Mouse (Mus musculus): Measurements from ENCODE around the gene Slc5a11. TPM values are rescaled to one million over a fixed set of nuclear protein-coding genes. Genes with fewer than 3 reads are reported as not detected.

Gene Slc5a11
- polyA plus RNA-seq, 1 experiment, result 27.9 TPM

DNA sequence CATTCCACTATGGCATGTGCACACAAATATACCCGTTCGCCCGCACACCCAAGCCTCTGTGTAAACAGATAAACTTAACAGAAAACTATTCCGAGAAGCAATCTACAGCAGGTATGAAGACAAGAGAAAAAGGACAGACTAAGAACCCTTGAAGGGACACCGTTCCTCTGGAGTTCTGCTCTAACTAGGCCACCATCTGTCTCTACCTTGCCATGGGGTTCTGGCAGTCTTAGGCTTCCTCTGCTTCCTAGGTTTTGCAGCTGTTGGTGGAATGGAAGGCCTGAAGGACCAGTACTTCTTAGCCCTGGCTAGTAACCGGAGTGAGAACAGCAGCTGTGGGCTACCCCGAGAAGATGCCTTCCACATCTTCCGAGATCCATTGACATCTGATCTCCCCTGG, 43.5 kb downstream of the Slc5a11 start:
- DNase-seq (ENCODE audit: low read depth, low spot score), result no peak
- 62% methylated on average over 8 of the region's 8 CpGs for WGBS

GRCm38 (mm10) chr7:123273056-123273455, 58.5 kb downstream of the Slc5a11 start:
- no peak for DNase-seq (ENCODE audit: low read depth, low spot score)
- WGBS, result 51% methylated on average over 11 of the region's 11 CpGs

DNA sequence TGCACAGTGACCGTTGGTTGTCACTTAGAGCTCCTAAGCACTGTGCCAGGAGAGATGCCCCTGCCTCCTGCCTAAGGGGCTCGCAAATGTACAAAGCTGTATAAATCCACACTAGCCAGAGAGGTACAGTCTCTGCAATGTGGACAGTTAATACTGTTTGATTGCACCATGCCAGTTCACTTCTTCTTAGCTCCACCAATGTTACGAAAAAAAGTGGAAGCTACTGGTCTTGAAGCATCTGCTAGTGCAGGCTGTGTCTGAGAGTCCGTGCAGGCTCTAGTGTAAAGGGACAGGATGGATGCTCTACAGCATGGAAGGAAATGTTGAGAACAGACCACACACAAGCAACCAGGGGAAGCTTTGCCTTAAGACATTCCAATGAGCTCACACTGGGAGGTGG, 62.0 kb downstream of the Slc5a11 start:
- DNase-seq (ENCODE audit: low read depth, low spot score), result no peak
- 84% methylated on average over 4 of the region's 4 CpGs for WGBS

- 79% methylated on average over 4 of the region's 4 CpGs for WGBS
- DNase-seq (ENCODE audit: low read depth, low spot score), result no peak
These were observed 65.2 kb downstream of the Slc5a11 start for GRCm38 (mm10) chr7:123279797-123280196.

- 79% methylated on average over 4 of the region's 4 CpGs for WGBS
- DNase-seq (ENCODE audit: low read depth, low spot score), result no peak
These were observed 69.2 kb downstream of the Slc5a11 start for GRCm38 (mm10) chr7:123283826-123284225.

DNA sequence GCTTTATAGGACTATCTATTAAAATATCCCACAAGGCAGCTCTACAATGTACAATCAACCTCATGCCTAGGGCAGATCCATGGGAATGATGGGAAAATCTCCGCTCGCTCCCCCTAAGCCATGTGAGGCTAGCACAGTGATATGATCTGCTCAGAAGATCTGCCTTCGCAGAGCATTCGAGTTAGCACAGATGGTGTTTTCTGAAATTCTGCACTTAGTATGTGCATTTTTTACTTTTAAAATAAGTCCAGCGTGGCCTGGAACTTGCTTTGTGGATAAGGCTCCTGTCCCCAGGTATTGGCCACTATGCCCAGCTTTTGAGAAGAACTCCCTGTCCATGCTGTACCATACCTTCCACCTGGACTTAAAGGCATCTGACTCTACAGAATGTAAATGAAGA, 71.3 kb downstream of the Slc5a11 start:
- 97% methylated on average over 5 of the region's 5 CpGs for WGBS
- no peak for DNase-seq (ENCODE audit: low read depth, low spot score)

GRCm38 (mm10) chr7:123287903-123288302, 73.3 kb downstream of the Slc5a11 start:
- WGBS, result 89% methylated on average over 3 of the region's 3 CpGs
- DNase-seq (ENCODE audit: low read depth, low spot score), result no peak

GRCm38 (mm10) chr7:123289176-123289575, 74.6 kb downstream of the Slc5a11 start:
- WGBS, result 89% methylated on average over 4 of the region's 4 CpGs

GRCm38 (mm10) chr7:123291942-123292341, 77.4 kb downstream of the Slc5a11 start:
- DNase-seq (ENCODE audit: low read depth, low spot score), result no peak
- WGBS, result 89% methylated on average over 8 of the region's 8 CpGs

More at GRCm38 (mm10) chr7:123289176-123289575, 74.6 kb downstream of the Slc5a11 start:
- no peak for DNase-seq (ENCODE audit: low read depth, low spot score)

DNA sequence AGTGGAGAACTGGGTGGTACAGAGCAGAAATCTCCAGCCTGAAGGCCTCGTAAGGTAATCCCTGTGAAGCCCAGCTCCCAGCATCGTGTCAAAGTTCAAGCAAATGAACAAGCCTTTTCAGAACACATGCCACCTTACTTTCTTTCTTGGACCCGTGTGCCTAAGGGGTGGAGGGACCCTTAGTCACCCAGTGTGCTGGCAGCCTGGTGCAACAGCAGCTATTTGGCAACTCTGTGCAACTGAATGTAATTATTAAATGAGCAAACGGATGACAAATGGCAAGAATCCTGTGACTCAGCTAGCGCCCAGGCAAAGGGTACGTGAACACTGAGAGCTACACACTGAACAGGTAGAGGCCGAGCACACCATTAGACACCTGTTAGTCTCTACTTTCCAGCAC, 79.3 kb downstream of the Slc5a11 start:
- DNase-seq (ENCODE audit: low read depth, low spot score), result no peak
- 70% methylated on average over 7 of the region's 7 CpGs for WGBS

- no peak for DNase-seq (ENCODE audit: low read depth, low spot score)
- 93% methylated on average over 7 of the region's 7 CpGs for WGBS
These were observed 80.8 kb downstream of the Slc5a11 start for GRCm38 (mm10) chr7:123295423-123295822.

DNA sequence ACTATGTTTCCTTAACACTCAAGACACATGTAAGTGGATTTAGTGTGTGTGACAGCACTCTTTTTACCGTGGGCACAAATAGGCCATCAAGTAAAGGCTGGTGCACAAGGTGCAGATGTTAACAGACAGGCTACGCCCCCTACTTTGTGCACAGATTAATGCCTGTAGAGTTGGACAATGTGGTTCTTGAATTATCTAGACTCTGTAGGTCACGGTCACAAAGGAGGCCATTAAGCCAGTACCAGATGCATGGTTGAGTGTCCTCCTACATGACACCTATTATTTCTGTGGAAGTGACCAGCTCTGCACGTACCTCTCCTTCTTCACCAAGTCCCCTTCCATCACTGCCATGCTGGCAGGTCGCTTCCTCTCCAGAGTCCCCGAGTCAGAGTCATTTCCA, 81.5 kb downstream of the Slc5a11 start:
- no peak for DNase-seq (ENCODE audit: low read depth, low spot score)
- WGBS, result 92% methylated on average over 6 of the region's 6 CpGs

- 58% methylated on average over 3 of the region's 3 CpGs for WGBS
- DNase-seq (ENCODE audit: low read depth, low spot score), result no peak
These were observed 83.6 kb downstream of the Slc5a11 start for GRCm38 (mm10) chr7:123298225-123298624.

- DNase-seq (ENCODE audit: low read depth, low spot score), result no peak
- 80% methylated on average over 3 of the region's 3 CpGs for WGBS
These were observed 85.7 kb downstream of the Slc5a11 start for GRCm38 (mm10) chr7:123300258-123300657.

DNA sequence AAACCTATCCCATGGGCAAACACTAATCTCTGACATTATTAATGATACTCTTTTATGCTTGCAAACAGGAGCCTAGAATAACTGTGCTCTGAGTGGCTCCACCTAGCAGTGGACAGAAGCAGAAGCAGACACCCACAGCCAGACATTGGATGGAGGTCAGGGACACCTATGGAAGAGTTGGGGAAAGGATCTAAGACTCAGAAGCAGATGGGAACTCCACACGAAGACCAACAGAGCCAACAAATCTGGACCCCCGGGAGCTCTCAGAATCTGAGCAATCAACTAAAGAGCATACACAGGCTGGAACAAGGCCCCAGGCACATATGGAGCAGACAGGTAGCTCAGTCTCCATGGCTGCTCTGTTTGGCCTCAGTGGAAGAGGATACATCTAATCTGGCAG, 90.8 kb downstream of the Slc5a11 start:
- WGBS, result 87% methylated on average over 2 of the region's 2 CpGs
- no peak for DNase-seq (ENCODE audit: low read depth, low spot score)

- WGBS, result 92% methylated on average over 8 of the region's 8 CpGs
- DNase-seq (ENCODE audit: low read depth, low spot score), result no peak
These were observed 92.7 kb downstream of the Slc5a11 start for GRCm38 (mm10) chr7:123307236-123307635.

DNA sequence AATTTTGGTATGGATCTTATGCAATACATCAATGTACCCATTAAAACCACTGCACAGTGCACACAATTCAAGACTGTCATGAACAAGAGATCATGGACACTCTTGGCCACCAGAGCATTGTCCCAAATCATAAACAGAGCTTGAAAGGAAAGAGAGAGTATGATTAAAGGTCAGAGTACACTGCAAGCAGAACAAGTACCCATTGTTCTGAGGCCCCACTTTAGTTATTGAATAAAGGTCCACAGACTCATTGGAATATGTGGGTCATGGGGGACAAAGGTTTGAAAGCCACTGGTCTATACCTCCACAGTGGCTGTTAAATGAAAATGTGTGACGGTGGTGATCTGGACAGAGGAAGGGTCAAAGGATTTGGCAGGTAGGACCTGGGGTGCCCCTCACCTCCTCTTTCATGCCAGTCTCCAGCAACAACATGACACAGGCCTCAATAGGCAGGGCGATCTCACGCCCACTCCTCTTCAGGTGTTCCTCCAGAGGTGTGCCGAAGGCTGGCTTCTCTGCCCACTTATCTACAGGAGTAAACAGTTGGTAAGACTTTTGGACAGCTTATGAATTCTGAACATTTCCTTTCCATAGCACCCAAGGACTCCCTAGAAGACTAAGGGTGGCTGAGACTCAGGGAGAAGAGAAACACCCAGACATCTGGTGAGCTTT, 93.4 kb downstream of the Slc5a11 start:
- DNase-seq (ENCODE audit: low read depth, low spot score), result no peak
- 51% methylated on average over 4 of the region's 4 CpGs for WGBS

DNA sequence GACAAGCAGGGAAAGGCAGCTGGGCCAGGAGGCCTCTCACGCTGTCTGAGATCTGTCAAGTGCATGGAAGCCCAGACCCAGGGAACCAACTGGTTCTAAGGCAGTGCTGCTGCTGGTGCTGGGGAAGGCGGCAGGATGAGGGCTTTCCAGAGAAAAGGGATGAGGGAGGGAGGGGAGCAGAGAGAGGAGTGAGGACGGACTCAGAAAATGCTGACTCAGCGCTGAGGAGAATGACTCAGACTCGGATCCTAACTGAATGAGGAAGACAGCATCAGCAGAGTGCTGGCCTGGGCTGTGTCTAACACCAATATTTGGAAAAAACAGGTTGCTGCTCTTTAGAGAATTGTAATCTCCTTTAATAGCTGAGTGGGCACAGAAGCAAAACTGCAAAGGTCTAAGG, 97.3 kb downstream of the Slc5a11 start:
- DNase-seq (ENCODE audit: low read depth, low spot score), result no peak
- 80% methylated on average over 5 of the region's 5 CpGs for WGBS

DNA sequence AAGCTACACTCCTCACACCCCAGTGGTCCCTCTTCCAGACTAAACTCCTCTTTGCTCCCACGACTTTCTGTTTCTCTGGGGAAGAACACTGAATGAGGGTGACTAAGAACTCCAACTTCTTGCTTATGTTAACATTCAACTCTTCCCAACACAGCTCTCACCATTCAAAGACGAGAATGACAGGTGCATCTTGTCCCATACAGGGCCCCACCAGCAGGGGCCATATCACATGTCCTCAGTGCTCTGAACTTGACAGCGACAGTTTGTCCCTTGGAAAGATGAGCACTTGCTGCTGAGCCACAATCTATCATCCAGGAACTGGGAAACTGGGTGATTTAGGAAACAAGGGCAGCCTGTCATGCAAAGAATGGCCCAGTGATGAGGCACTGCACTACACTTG, 98.2 kb downstream of the Slc5a11 start:
- WGBS, result 80% methylated on average over 3 of the region's 3 CpGs
- DNase-seq (ENCODE audit: low read depth, low spot score), result no peak

DNA sequence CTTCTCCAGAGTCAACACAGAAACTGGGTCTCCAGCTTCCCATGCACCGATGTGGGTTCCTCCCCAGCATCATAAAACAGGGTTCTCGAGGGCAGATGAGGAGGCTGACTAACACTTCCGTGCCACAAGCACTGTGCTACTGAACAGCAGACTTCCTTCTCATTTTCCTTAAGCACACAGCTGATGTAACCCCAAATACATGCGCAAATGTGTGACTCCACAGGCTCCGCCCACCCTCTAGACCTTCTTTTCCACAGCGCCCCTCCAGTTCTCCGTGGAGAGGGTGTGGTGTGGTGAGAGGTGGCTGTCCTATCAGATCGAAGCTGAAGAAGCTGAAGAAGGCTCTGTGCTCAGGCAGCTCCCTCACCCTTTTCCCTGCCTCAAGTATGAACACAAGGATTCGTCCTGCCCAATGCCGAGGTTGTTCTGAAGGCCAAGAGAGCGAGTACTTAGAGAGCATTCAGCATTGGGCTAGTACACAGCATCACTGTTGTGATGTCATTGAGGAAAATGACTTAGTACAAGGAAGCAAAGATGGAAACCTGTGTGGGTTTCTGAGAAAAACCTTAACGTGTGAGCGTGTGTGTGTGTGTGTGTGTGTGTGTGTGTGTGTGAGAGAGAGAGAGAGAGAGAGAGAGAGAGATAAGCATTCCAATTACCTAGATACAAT, 108.0 kb downstream of the Slc5a11 start:
- 37% methylated on average over 13 of the region's 13 CpGs for WGBS
- no peak for DNase-seq (ENCODE audit: low read depth, low spot score)

Measured in large intestine, adult 2 months (tissue).